Mouse (Mus musculus) heart, embryonic 16.5 days (tissue): ENCODE measurements around the gene Scaf4. TPM values are rescaled to one million over a fixed set of nuclear protein-coding genes. Genes with fewer than 3 reads are reported as not detected.

ENCODE experiments used
- ATAC-seq: fragments of 200-750 bp; cut with Nextera tagmentation; replicated peaks from 2 replicates; pipeline ENCODE4 v1.8.0; 2017; ENCODE audit warnings: moderate number of reproducible peaks; ENCODE audit not compliant: insufficient read depth, low FRiP score; ENCODE audit errors: extremely low read depth
- H3K27ac ChIP-seq: fragments of 300-500 bp; sonication (generic); 2 replicates; pipeline ENCODE4 v1.5.1; 2014; ENCODE audit warnings: mild to moderate bottlenecking, low read length, control low read depth, moderate library complexity
- H3K27me3 ChIP-seq: fragments of 300-500 bp; sonication (generic); 2 replicates; pipeline ENCODE4 v1.6.1; 2014; ENCODE audit warnings: low read length, mixed read lengths; ENCODE audit not compliant: control insufficient read depth, insufficient read depth
- H3K36me3 ChIP-seq: fragments of 300-500 bp; sonication (generic); 2 replicates; pipeline ENCODE4 v1.6.1; 2014; ENCODE audit not compliant: control insufficient read depth, insufficient read depth
- H3K4me1 ChIP-seq: fragments of 300-500 bp; sonication (generic); 2 replicates; pipeline ENCODE4 v1.6.1; 2014; ENCODE audit warnings: low read length, mixed read lengths; ENCODE audit not compliant: control insufficient read depth, insufficient read depth
- H3K4me2 ChIP-seq: fragments of 300-500 bp; sonication (generic); 2 replicates; pipeline ENCODE4 v1.6.1; 2014; ENCODE audit warnings: low read depth, mild to moderate bottlenecking, control low read depth, low read length
- H3K4me3 ChIP-seq: fragments of 300-500 bp; sonication (generic); 2 replicates; pipeline ENCODE4 v1.5.1; 2014; ENCODE audit warnings: mild to moderate bottlenecking, control low read depth, low read length
- H3K9ac ChIP-seq: fragments of 300-500 bp; sonication (generic); 2 replicates; pipeline ENCODE4 v1.6.1; 2014; ENCODE audit warnings: low read length, control low read depth
- H3K9me3 ChIP-seq: fragments of 300-500 bp; sonication (generic); replicated peaks from 2 replicates; pipeline ENCODE4 v1.6.1; 2016; ENCODE audit warnings: low read length; ENCODE audit not compliant: control insufficient read depth
- WGBS: fragments of 180-500 bp; shearing (Covaris S2); extraction: QIAGEN DNeasy Blood & Tissue Kit; methylation state at CpG from one replicate; pipeline ENCODE4 v1.1.7; 2014; 5-methylcytosine and 5-hydroxymethylcytosine counted together
- polyA plus RNA-seq: library from polyadenylated mRNA; unstranded; fragments of >200 nt; fragmentation: Nextera tagmentation; extraction: Ambion mirVana; gene quantifications from 2 replicates; pipeline ENCODE4 v1.2.1, GENCODE M21; 2015

Gene Scaf4
- polyA plus RNA-seq, 1 experiment from 2014 or later = 17.0 TPM

DNA sequence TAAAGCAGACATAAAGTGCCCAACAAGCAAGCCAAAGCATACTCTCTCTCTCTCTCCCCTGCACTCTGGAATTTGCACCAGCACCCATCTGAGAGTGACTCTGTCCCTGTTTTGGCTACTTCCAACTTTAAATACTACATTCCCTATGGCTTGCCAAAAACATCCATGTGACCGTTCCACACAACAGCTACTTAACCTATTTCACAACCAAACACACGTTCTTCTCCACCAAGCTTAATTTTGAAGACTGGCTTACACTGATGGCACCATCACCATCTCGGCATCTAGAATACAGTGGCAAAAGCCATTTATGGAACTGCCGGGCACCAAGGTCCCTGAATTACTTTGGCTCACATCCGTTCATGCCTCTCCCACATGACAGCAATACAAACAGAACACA lies 3.3 kb downstream of the Scaf4 start:
- Histone ChIP-seq H3K4me1 (peaks cover 46% of the 10 kb centered on the region), H3K36me3 (no peaks in the 10 kb centered on the region), H3K4me3 (no peak overlapping the region), H3K27ac (no peak overlapping the region; the same call in 1 of the 2 replicates), H3K27me3 (no peaks in the 10 kb centered on the region), H3K4me2 (no peak overlapping the region), H3K9me3 (no peaks in the 10 kb centered on the region), H3K9ac (0 out of 2 replicates have a peak overlapping the region, but pooled peaks have one; percentile 13)
- ATAC-seq = no peak
- 56% methylated on average over 5 of the region's 5 CpGs for whole genome bisulfite sequencing

DNA sequence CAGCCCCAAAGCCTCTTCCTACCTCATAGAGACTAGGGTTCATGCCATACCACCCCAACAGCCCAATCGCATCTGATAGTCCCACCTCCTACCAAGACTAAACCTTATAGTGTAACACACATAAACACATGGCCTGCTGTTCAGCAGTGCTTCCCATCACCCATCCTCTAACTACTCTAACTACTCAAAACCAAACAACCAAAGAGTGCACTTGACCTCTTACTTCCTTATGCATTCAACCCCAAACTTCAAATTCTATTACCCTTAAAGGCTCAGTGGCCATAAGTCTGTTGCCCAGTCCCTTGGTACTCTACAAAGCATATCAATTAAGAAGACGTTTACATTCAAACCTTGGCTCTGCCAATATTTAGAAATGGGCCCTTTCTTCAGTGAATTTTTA lies 3.8 kb downstream of the Scaf4 start:
- Histone ChIP-seq H3K27me3 (no peaks in the 10 kb centered on the region), H3K9me3 (no peaks in the 10 kb centered on the region), H3K27ac (no peak overlapping the region), H3K9ac (no peak overlapping the region), H3K4me2 (no peak overlapping the region), H3K4me1 (peaks cover 49% of the 10 kb centered on the region), H3K4me3 (no peak overlapping the region), H3K36me3 (no peaks in the 10 kb centered on the region)
- WGBS = 58% methylated on average over 2 of the region's 2 CpGs
- no peak for ATAC-seq

GRCm38 (mm10) chr16:90279058-90279457 lies 5.2 kb downstream of the Scaf4 start:
- Histone ChIP-seq H3K36me3 (no peaks in the 10 kb centered on the region), H3K27ac (no peak overlapping the region), H3K9ac (no peak overlapping the region), H3K27me3 (no peaks in the 10 kb centered on the region), H3K9me3 (no peaks in the 10 kb centered on the region), H3K4me3 (no peak overlapping the region), H3K4me2 (peak overlapping the region; percentile 32; the same call in 1 of the 2 replicates), H3K4me1 (peaks cover 45% of the 10 kb centered on the region)
- no peak for ATAC-seq
- 20% methylated on average over 6 of the region's 6 CpGs for WGBS

- ATAC-seq = no peak
- Histone ChIP-seq H3K4me1 (peaks cover 24% of the 10 kb centered on the region), H3K27ac (0 out of 2 replicates have a peak overlapping the region, but pooled peaks have one; percentile 14), H3K4me2 (no peak overlapping the region), H3K36me3 (no peaks in the 10 kb centered on the region), H3K9me3 (no peaks in the 10 kb centered on the region), H3K9ac (no peak overlapping the region), H3K4me3 (no peak overlapping the region), H3K27me3 (no peaks in the 10 kb centered on the region)
- 60% methylated on average over 6 of the region's 6 CpGs for WGBS
These were observed 8.8 kb downstream of the Scaf4 start for GRCm38 (mm10) chr16:90275521-90275920.

GRCm38 (mm10) chr16:90266581-90266980 lies 17.7 kb downstream of the Scaf4 start:
- Histone ChIP-seq H3K36me3 (peaks cover 5% of the 10 kb centered on the region; the same call in 1 of the 2 replicates), H3K9me3 (no peaks in the 10 kb centered on the region), H3K4me3 (no peak overlapping the region), H3K27ac (no peak overlapping the region), H3K9ac (no peak overlapping the region), H3K4me2 (no peak overlapping the region), H3K27me3 (no peaks in the 10 kb centered on the region), H3K4me1 (peaks cover 21% of the 10 kb centered on the region)
- no peak for ATAC-seq
- WGBS = 8% methylated on average over 1 of the region's 1 CpGs

DNA sequence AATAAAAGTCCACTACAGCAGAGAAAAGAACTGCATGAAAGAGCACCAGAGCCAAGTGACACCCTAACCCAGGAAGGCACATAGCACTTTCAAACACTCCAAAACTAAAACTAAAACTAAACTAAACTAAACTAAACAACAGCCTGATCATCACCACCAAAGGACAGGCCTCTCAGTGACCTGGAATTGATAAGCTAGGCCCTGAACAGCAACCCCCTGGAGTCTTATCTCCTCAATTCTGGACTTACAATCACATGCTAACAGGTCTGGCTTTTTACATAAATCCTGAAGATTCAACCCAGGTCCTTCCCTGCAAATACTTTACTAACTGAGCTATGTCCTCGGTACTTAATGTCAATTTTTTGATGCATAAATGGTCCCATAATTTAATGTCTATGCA lies 19.2 kb downstream of the Scaf4 start:
- H3K9ac ChIP-seq = no peak overlapping the region
- ATAC-seq = no peak
- H3K27ac ChIP-seq = peak overlapping the region; percentile 10; the same call in 1 of the 2 replicates
- WGBS = 74% methylated on average over 1 of the region's 1 CpGs
- H3K9me3 ChIP-seq = no peaks in the 10 kb centered on the region
- no peak overlapping the region for H3K4me3 ChIP-seq
- H3K4me1 ChIP-seq = peaks cover 23% of the 10 kb centered on the region
- no peaks in the 10 kb centered on the region for H3K27me3 ChIP-seq
- no peak overlapping the region for H3K4me2 ChIP-seq
- peaks cover 8% of the 10 kb centered on the region; the same call in 1 of the 2 replicates for H3K36me3 ChIP-seq

GRCm38 (mm10) chr16:90264021-90264420 lies 20.3 kb downstream of the Scaf4 start:
- H3K36me3 ChIP-seq = peaks cover 12% of the 10 kb centered on the region; the same call in 1 of the 2 replicates

GRCm38 (mm10) chr16:90261791-90262190 lies 22.5 kb downstream of the Scaf4 start:
- no peak overlapping the region for H3K9ac ChIP-seq
- no peak for ATAC-seq
- no peak overlapping the region for H3K4me2 ChIP-seq
- no peak overlapping the region for H3K27ac ChIP-seq
- peaks cover 16% of the 10 kb centered on the region for H3K4me1 ChIP-seq
- 97% methylated on average over 2 of the region's 2 CpGs for WGBS
- no peak overlapping the region for H3K4me3 ChIP-seq
- no peaks in the 10 kb centered on the region for H3K9me3 ChIP-seq
- H3K27me3 ChIP-seq = no peaks in the 10 kb centered on the region
- H3K36me3 ChIP-seq = peaks cover 27% of the 10 kb centered on the region

More at GRCm38 (mm10) chr16:90264021-90264420, 20.3 kb downstream of the Scaf4 start:
- peaks cover 23% of the 10 kb centered on the region for H3K4me1 ChIP-seq
- H3K27me3 ChIP-seq = no peaks in the 10 kb centered on the region
- H3K4me3 ChIP-seq = no peak overlapping the region
- H3K9me3 ChIP-seq = no peaks in the 10 kb centered on the region
- no peak overlapping the region for H3K27ac ChIP-seq
- no peak for ATAC-seq
- H3K9ac ChIP-seq = no peak overlapping the region
- WGBS = 59% methylated on average over 5 of the region's 5 CpGs
- no peak overlapping the region for H3K4me2 ChIP-seq

- H3K9ac ChIP-seq = no peak overlapping the region
- peaks cover 6% of the 10 kb centered on the region for H3K4me1 ChIP-seq
- H3K4me2 ChIP-seq = no peak overlapping the region
- no peak overlapping the region for H3K4me3 ChIP-seq
- 54% methylated on average over 4 of the region's 4 CpGs for WGBS
- no peaks in the 10 kb centered on the region for H3K9me3 ChIP-seq
- no peaks in the 10 kb centered on the region for H3K27me3 ChIP-seq
- no peak overlapping the region for H3K27ac ChIP-seq
- H3K36me3 ChIP-seq = peaks cover 35% of the 10 kb centered on the region
- no peak for ATAC-seq
These were observed 24.2 kb downstream of the Scaf4 start for GRCm38 (mm10) chr16:90260097-90260496.
